Mouse (Mus musculus) megakaryocyte, embryonic 14.5 days (primary cell): Measurements from ENCODE around the gene Gpt2.

Source experiments
- FLI1 ChIP-seq: IDR thresholded peaks from 2 replicates; pipeline ENCODE4 v1.6.1; 2012; ENCODE audit warnings: low read length, inconsistent platforms, mixed read lengths
- GATA1 ChIP-seq: IDR thresholded peaks from 3 replicates; pipeline ENCODE4 v1.6.1; 2012; ENCODE audit warnings: mixed read lengths, low read length, inconsistent platforms, borderline replicate concordance

- TF ChIP-seq GATA1 (no peak), FLI1 (no peak)
These were observed 32.8 kb upstream of the Gpt2 start for GRCm38 (mm10) chr8:85459582-85459981.
